Mouse (Mus musculus): ENCODE results near the gene Gm20388. TPM values are rescaled to one million over a fixed set of nuclear protein-coding genes. Genes with fewer than 3 reads are reported as not detected.

Gene Gm20388
- polyA plus RNA-seq, 1 experiment from 2014 or later: 4.4 TPM

- Histone ChIP-seq H3K36me3 (no peaks in the 10 kb centered on the region), H3K4me1 (replicated peaks) (0 out of 2 replicates have a peak, but pooled peaks cover 3% of the 10 kb centered on the region), H3K9me3 (no peaks in the 10 kb centered on the region), H3K27ac (no peak overlapping the region), H3K4me3 (replicated peaks) (no peak overlapping the region), H3K9ac (replicated peaks) (no peak overlapping the region), H3K4me2 (replicated peaks) (no peak overlapping the region), H3K27me3 (no peaks in the 10 kb centered on the region)
- no peak for ATAC-seq
- WGBS: 56% methylated on average over 18 of the region's 18 CpGs
These were observed 1415.7 kb downstream of the Gm20388 start for GRCm38 (mm10) chr8:121326164-121326910.

DNA sequence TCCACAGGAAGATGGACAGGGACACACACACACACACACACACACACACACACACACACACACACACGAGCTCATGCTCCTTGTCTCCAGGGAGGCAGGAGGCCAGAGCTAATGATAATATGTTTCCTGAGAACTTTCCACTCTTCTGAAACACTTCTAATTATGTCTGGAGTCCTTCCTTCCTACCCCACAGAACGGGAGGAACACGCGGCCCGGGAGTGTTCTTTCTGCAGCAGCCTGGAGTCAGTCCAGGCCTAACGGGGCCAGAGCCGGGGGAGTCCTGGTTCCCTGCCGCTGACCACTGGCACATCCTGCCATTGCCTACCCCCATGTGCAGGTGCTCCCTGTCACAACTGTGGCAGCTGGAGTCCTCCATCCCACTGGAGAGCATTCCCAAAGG lies 1421.8 kb downstream of the Gm20388 start:
- Histone ChIP-seq H3K4me1 (replicated peaks) (peaks cover 5% of the 10 kb centered on the region), H3K4me3 (replicated peaks) (no peak overlapping the region), H3K27ac (no peak overlapping the region), H3K9ac (replicated peaks) (no peak overlapping the region), H3K27me3 (no peaks in the 10 kb centered on the region), H3K9me3 (no peaks in the 10 kb centered on the region), H3K36me3 (no peaks in the 10 kb centered on the region), H3K4me2 (replicated peaks) (no peak overlapping the region)
- ATAC-seq: no peak
- 69% methylated on average over 8 of the region's 8 CpGs for WGBS

DNA sequence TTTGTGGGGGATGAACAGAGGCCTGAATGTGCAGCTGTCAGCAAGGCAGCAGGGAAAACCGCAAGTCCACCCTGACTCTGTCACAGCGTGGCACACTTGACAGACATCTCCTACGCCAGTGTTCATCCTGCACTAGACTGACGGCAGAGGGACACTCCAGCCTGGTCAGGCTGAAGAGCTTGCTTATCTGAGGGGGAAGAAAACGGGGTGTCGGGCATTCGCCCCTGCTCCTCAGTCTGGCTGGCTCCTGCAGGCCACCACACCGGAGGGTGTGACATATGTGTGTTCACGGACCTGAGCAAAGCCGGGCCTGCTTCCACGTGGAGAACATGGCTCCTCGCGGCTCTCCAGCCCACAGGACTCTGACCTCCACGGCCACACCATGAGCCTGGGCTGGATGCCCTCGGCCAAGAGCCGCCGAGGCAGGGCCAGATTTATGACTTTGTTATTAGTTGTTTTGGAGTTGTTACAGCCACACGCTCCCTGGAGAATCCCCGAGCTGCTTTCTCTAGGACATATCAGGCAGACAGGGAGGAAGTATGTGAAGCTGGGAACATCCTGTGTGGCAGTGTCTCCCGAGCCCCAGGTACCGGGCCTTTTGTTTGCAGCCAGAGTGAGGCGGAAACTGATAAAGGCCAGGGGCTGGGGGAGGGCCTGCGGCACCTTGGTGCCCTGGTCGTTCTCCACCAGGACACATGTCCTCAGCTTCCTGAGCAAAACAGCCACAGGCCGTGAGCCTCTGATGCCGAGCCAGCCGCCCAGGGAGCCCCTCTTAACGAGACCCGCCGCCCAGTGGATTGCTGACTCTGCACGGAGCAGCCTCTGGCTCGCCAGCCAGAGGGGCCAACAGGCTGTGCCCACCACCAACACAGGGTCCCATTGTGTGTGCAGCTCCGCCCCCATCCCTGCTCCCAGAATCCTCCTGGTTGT lies 1424.1 kb downstream of the Gm20388 start:
- no peak overlapping the region for H3K4me2 ChIP-seq (replicated peaks)
- H3K36me3 ChIP-seq: no peaks in the 10 kb centered on the region
- H3K9ac ChIP-seq (replicated peaks): no peak overlapping the region
- H3K9me3 ChIP-seq: no peaks in the 10 kb centered on the region
- WGBS: 66% methylated on average over 33 of the region's 33 CpGs
- H3K4me3 ChIP-seq (replicated peaks): no peak overlapping the region
- peak overlapping the region; percentile 32; the same call in 1 of the 2 replicates for H3K27ac ChIP-seq
- H3K4me1 ChIP-seq (replicated peaks): peaks cover 5% of the 10 kb centered on the region
- H3K27me3 ChIP-seq: no peaks in the 10 kb centered on the region
- ATAC-seq: 0 out of 2 replicates have a peak, but pooled peaks have one; percentile 48

GRCm38 (mm10) chr8:121335684-121336083 lies 1425.0 kb downstream of the Gm20388 start:
- ATAC-seq: no peak
- over 99% methylated on average over 7 of the region's 7 CpGs for WGBS

DNA sequence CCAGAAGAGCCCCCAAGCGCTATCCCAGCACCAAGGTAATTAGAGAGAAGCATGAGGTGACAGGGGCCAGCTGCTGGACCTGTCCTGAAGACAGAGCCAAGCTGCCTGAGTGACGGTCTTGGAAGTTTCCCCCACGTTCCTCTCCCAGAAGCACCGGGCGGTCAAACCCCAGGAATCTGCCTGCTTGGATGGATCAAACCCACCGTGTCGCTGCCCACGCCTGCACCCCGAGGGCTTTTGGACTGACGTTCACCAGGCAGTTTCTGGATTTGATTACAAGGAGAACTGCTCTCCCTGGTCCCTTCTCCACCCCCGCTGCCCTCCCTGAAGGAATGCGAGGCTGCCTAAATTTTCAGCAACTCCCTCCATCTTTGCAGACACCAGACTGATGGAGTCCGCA lies 1432.3 kb downstream of the Gm20388 start:
- Histone ChIP-seq H3K9ac (replicated peaks) (no peak overlapping the region; the same call in 1 of the 2 replicates), H3K4me1 (replicated peaks) (no peaks in the 10 kb centered on the region), H3K27me3 (no peaks in the 10 kb centered on the region), H3K36me3 (no peaks in the 10 kb centered on the region), H3K4me3 (replicated peaks) (no peak overlapping the region), H3K9me3 (no peaks in the 10 kb centered on the region), H3K27ac (no peak overlapping the region), H3K4me2 (replicated peaks) (no peak overlapping the region)
- no peak for ATAC-seq
- 70% methylated on average over 13 of the region's 13 CpGs for WGBS

More at GRCm38 (mm10) chr8:121335684-121336083, 1425.0 kb downstream of the Gm20388 start:
- H3K9me3 ChIP-seq: no peaks in the 10 kb centered on the region
- no peaks in the 10 kb centered on the region for H3K36me3 ChIP-seq
- no peaks in the 10 kb centered on the region for H3K27me3 ChIP-seq
- no peak overlapping the region for H3K9ac ChIP-seq (replicated peaks)
- H3K27ac ChIP-seq: no peak overlapping the region
- no peak overlapping the region for H3K4me3 ChIP-seq (replicated peaks)
- no peak overlapping the region for H3K4me2 ChIP-seq (replicated peaks)
- peaks cover 5% of the 10 kb centered on the region for H3K4me1 ChIP-seq (replicated peaks)

DNA sequence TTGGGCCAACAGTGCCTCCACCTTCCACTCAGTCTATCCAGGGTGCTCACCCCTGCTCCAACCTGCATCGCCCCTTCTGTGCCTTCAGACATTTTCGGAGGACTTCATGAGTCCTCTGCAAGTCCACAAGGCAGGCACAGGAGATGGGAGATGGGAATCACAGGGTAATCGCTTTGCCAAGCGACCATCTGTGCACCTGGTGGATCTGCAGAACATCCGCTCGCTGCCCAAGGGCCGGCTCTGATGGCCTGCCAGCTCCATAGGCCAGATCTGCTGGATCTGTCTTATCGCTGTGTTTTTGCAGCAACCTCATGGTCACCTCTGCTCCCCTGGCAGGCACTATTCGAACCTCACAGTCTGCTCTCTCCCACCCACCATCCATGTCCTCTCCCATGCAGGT lies 1433.8 kb downstream of the Gm20388 start:
- Histone ChIP-seq H3K36me3 (no peaks in the 10 kb centered on the region), H3K27ac (no peak overlapping the region), H3K9me3 (no peaks in the 10 kb centered on the region), H3K4me1 (replicated peaks) (no peaks in the 10 kb centered on the region), H3K27me3 (no peaks in the 10 kb centered on the region), H3K4me2 (replicated peaks) (no peak overlapping the region), H3K4me3 (replicated peaks) (no peak overlapping the region), H3K9ac (replicated peaks) (no peak overlapping the region)
- ATAC-seq: no peak
- WGBS: 92% methylated on average over 9 of the region's 9 CpGs

GRCm38 (mm10) chr8:121346175-121346574 lies 1435.5 kb downstream of the Gm20388 start:
- Histone ChIP-seq H3K4me2 (replicated peaks) (no peak overlapping the region), H3K9ac (replicated peaks) (no peak overlapping the region), H3K27ac (no peak overlapping the region), H3K27me3 (no peaks in the 10 kb centered on the region), H3K9me3 (no peaks in the 10 kb centered on the region), H3K4me3 (replicated peaks) (no peak overlapping the region), H3K4me1 (replicated peaks) (no peaks in the 10 kb centered on the region), H3K36me3 (no peaks in the 10 kb centered on the region)
- ATAC-seq: no peak
- WGBS: 84% methylated on average over 13 of the region's 13 CpGs

- Histone ChIP-seq H3K9me3 (no peaks in the 10 kb centered on the region), H3K4me1 (replicated peaks) (no peaks in the 10 kb centered on the region), H3K27me3 (no peaks in the 10 kb centered on the region), H3K27ac (no peak overlapping the region), H3K4me3 (replicated peaks) (no peak overlapping the region), H3K9ac (replicated peaks) (no peak overlapping the region), H3K4me2 (replicated peaks) (no peak overlapping the region), H3K36me3 (no peaks in the 10 kb centered on the region)
- 85% methylated on average over 9 of the region's 9 CpGs for WGBS
- no peak for ATAC-seq
These were observed 1436.2 kb downstream of the Gm20388 start for GRCm38 (mm10) chr8:121346862-121347261.

- H3K4me3 ChIP-seq (replicated peaks): no peak overlapping the region
- no peak for ATAC-seq
- no peak overlapping the region for H3K9ac ChIP-seq (replicated peaks)
- no peaks in the 10 kb centered on the region for H3K36me3 ChIP-seq
- H3K4me1 ChIP-seq (replicated peaks): no peaks in the 10 kb centered on the region
- H3K27ac ChIP-seq: no peak overlapping the region
- no peaks in the 10 kb centered on the region for H3K9me3 ChIP-seq
- 0 out of 2 replicates have a peak, but pooled peaks cover 2% of the 10 kb centered on the region for H3K27me3 ChIP-seq
- H3K4me2 ChIP-seq (replicated peaks): no peak overlapping the region
- WGBS: 52% methylated on average over 4 of the region's 4 CpGs
These were observed 1438.4 kb downstream of the Gm20388 start for GRCm38 (mm10) chr8:121348998-121349397.

DNA sequence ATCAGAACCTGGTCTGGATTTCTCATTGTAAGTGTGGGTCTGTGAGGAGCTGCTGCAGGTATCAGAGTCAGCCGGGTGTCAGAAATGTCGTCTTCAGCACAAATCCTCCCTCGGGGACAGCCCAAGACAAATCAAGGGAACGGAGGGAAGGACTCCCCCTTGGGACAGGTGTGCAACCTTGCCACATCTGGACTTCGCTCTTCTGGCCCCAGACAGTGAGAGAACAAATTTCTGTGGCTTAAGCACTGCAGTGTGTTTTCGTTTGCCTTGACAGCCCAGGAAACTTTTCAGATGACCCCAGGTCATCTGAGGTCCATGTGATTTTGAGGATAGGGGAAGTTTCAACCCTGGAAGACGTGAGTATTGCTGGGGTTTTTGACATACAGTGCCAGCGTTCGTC lies 1440.2 kb downstream of the Gm20388 start:
- 0 out of 2 replicates have a peak, but pooled peaks cover 2% of the 10 kb centered on the region for H3K27me3 ChIP-seq
- no peak overlapping the region for H3K4me3 ChIP-seq (replicated peaks)
- 80% methylated on average over 9 of the region's 9 CpGs for WGBS
- no peaks in the 10 kb centered on the region for H3K36me3 ChIP-seq
- H3K9me3 ChIP-seq: no peaks in the 10 kb centered on the region
- H3K9ac ChIP-seq (replicated peaks): no peak overlapping the region
- no peak overlapping the region for H3K4me2 ChIP-seq (replicated peaks)
- no peaks in the 10 kb centered on the region for H3K4me1 ChIP-seq (replicated peaks)
- ATAC-seq: no peak
- H3K27ac ChIP-seq: no peak overlapping the region

DNA sequence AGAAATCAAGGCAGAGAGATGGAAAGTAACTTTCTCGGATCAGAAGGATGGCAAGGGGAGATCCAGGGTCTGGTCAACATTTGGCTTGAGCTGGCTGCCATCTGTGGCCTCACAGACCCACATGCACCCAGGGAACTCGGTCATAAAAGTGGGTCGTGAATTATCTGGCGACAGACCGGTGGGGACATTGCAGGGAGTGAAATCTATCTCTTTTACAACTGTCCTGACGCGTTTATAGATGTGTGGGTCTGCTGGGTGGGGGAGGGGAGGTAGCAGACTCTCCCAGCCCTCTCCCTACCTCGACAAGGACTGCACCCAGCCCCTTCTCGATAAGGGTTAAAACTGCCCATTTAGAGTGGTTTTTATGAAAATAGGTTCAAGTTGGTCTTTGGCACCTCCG lies 1444.2 kb downstream of the Gm20388 start:
- Histone ChIP-seq H3K4me1 (replicated peaks) (peaks cover 9% of the 10 kb centered on the region), H3K4me2 (replicated peaks) (no peak overlapping the region), H3K27me3 (0 out of 2 replicates have a peak, but pooled peaks cover 4% of the 10 kb centered on the region), H3K9me3 (no peaks in the 10 kb centered on the region), H3K4me3 (replicated peaks) (no peak overlapping the region), H3K36me3 (no peaks in the 10 kb centered on the region), H3K9ac (replicated peaks) (no peak overlapping the region), H3K27ac (no peak overlapping the region)
- no peak for ATAC-seq
- 86% methylated on average over 10 of the region's 10 CpGs for WGBS

DNA sequence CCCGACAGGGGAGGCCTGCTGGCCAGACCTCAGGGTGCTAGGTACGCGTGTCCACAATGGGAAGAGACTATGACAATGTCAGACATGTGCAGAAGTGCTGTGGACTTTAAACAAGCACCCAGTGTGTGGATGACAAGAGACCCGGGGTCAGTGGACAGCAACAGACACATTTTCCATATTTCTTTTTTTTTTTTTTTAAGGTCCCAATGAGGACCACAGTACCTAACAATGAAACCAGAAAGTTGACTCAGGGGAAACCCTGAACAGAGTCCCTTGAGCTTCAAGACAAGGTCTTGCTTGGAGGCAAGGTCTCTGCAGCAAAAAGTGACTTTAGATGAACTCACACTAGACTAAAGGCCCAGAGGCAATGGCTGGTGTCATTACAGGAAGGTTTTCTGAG lies 1446.8 kb downstream of the Gm20388 start:
- H3K36me3 ChIP-seq: no peaks in the 10 kb centered on the region

More for the DNA sequence above, 1446.8 kb downstream of the Gm20388 start:
- Histone ChIP-seq H3K27ac (no peak overlapping the region), H3K4me1 (replicated peaks) (peaks cover 9% of the 10 kb centered on the region), H3K9ac (replicated peaks) (no peak overlapping the region), H3K9me3 (no peaks in the 10 kb centered on the region), H3K27me3 (0 out of 2 replicates have a peak, but pooled peaks cover 2% of the 10 kb centered on the region), H3K4me3 (replicated peaks) (no peak overlapping the region), H3K4me2 (replicated peaks) (no peak overlapping the region)
- WGBS: 92% methylated on average over 4 of the region's 4 CpGs
- ATAC-seq: no peak

Data from midbrain, embryonic 13.5 days (tissue).